Mouse (Mus musculus) erythroblast, adult 5-6 weeks (primary cell): ENCODE results near the gene Arhgap10. TPM values are rescaled to one million over a fixed set of nuclear protein-coding genes. Genes with fewer than 3 reads are reported as not detected.

Experiments used
- ATAC-seq: replicated peaks from 2 replicates; pipeline ENCODE4 v1.8.0; 2016; ENCODE audit warnings: moderate number of reproducible peaks, mild to moderate bottlenecking, moderate TSS enrichment, inconsistent platforms; ENCODE audit not compliant: poor library complexity, low FRiP score, severe bottlenecking
- total RNA-seq, 2 experiments: library from RNA; stranded (forward) in 1 of 2; stranded (reverse) in 1 of 2; fragments of 150-400 nt in 1 of 2; fragments of 200-764, 138-1000 nt in 1 of 2; gene quantifications; 2 replicates each; pipeline versions ENCODE4 v1.2.3 to v1.2.4; 2015 to 2017; ENCODE audit warnings: low replicate concordance in 2 of 2

The Arhgap10 gene
- total RNA-seq, 2 experiments from 2014 or later: 2.1 to 3.2 TPM

- no peak for ATAC-seq
These were observed 28.5 kb downstream of the Arhgap10 start for GRCm38 (mm10) chr8:77489235-77489634.

DNA sequence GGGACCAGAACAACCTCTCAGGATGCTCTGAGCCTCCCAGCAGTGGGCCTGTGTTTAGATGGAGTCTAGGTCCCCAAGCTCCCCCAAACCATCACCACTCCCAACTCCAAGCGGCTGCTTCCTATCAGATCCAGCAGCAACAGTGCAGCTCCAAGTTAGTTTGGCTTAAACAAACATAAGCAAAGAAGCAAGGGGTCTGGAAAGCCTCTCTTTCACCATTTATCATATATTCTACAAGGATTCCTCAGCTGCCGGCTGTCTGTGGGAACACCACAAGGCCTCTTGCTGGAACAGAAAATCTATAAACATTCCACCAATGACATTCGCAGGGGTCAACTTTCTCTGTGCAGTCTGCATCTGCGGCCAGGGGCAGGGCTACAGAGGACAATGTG lies 29.5 kb downstream of the Arhgap10 start:
- no peak for ATAC-seq

- ATAC-seq: no peak
These were observed 30.1 kb downstream of the Arhgap10 start for GRCm38 (mm10) chr8:77487590-77488214.

- ATAC-seq: no peak
These were observed 31.0 kb downstream of the Arhgap10 start for GRCm38 (mm10) chr8:77486749-77487148.

- no peak for ATAC-seq
These were observed 32.9 kb downstream of the Arhgap10 start for GRCm38 (mm10) chr8:77484817-77485216.

DNA sequence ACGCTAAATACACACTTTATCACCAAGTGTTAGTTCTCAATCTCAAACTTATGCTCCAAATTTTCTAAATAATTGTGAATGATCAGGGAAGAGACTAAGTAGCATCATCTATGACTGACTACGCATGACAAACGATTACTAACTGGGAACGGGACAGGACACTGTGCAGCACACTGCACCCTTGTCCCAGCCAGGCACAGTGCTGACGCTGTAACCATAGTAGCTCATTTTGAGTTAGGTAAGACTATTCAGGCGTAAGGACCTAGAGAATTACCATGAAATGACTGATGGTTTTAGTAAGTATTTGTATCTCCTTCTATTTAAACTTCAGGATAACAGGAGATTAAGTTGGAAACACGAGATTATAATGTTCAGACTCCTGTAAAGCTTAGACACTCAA lies 33.5 kb downstream of the Arhgap10 start:
- no peak for ATAC-seq

DNA sequence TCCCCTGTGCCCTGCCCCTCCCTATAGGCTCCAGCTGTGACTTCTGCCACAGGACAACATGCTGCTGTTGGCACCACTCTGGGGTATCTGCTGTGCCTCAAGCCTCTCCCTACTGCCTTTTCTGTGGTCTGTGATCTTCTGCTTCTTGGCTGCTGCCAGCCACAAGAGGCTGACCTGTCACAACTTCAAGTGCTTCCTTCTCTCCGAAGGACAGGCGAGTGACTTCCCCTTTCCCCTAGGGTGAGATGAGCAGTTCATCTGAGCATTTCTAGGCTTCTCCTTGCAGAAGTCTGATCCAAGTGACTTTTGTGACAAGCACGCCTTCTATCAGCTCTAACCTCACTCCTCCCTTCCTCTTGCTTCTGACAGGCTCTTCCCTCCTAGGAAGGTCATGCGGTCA lies 34.1 kb downstream of the Arhgap10 start:
- no peak for ATAC-seq

DNA sequence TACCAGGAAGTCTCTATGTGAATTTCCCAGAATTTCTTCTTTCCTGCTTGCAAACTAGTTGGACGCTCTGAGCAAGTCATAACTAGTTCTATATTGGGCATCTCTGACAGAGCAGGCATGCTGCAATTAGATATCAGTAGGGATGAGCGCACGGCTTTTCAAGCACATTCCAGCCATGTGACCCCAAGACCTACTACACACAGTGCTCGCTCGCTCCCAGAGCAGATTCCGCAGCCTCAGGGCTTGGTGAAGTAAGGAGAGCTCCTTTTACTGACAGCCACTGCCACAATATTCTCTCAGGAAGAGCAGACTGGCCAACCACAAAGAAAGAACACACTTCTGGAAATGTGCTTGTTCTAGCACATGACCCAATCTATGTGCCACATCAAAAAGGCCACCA lies 36.0 kb downstream of the Arhgap10 start:
- ATAC-seq: no peak

DNA sequence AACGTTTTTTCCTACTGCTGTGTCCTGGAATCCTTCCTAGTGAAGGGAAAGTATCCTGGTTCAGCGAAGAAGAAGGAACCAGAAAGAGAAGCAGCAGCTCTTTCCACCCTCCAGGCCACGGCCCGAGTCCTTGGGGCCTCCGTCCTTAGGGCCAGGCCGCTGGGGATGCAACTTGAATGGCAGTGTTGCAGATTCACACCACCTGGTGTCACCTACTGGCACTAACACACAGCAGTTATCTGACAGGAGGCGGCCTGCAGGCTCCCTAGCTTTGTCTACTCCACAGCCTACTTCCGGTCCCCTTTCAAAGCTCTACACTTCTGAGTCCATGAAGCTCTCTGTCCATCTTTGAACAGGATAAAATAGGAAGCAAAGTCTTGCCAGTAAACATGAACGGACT lies 37.8 kb downstream of the Arhgap10 start:
- no peak for ATAC-seq

DNA sequence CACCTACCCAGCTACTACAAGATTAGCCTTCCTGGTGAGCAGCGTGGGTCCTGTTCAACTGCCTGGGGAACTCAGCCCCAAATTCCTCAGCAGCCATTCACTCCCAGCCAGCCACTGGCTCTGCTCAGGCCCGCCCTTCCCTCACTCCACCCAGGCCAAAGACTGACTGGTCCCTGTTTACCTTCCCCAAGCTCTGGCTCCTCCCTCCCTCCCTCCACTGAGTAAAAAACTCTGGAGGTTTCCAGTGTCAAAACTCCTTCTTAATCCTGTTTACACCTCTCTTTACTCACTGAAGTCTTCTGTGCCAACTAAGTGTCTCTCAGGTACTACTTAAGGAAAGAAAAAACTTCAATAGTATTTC lies 38.9 kb downstream of the Arhgap10 start:
- no peak for ATAC-seq

- no peak for ATAC-seq
These were observed 39.4 kb downstream of the Arhgap10 start for GRCm38 (mm10) chr8:77478155-77478912.

GRCm38 (mm10) chr8:77477684-77478083 lies 40.1 kb downstream of the Arhgap10 start:
- no peak for ATAC-seq

DNA sequence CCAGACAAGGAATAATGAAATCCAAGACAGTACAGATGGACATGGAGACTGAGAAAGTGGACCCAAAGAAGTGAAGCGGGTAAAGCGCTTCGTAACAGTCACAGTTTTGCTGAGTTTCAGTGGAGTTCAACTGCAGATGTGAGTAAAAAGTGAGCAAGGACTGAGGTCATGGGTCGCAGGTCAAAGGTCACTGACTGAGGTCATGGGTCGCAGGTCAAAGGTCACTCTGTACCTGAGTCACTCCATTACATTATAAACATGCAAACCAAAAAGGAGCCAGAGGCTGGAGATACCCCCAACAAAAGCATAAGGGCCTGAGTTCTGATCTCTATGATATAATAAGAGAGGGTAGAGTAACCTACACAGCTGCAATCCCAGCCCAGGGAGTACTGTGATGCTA lies 43.1 kb downstream of the Arhgap10 start:
- no peak for ATAC-seq

- no peak for ATAC-seq
These were observed 44.0 kb downstream of the Arhgap10 start for GRCm38 (mm10) chr8:77473773-77474172.

GRCm38 (mm10) chr8:77473373-77473772 lies 44.4 kb downstream of the Arhgap10 start:
- ATAC-seq: no peak

DNA sequence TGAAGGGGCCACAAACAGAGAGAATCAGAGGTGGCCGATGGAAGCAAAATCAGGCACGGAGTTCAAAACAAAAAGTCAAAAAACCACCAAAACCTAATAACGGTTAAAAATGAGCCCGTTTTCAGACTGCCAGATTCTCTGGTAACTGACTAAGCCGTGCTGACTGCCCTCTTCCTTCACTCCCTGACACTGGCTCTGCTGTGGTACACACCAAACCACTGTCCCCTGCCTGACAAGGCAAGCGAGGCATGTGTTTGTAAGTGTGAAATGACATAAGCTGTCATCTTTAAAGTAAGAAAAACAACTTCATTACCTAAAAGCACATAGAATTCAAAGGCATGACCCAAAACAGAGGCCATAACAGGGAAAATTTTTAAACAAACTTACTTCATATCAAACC lies 56.4 kb downstream of the Arhgap10 start:
- no peak for ATAC-seq

- no peak for ATAC-seq
These were observed 57.4 kb downstream of the Arhgap10 start for GRCm38 (mm10) chr8:77460363-77460762.

- no peak for ATAC-seq
These were observed 58.1 kb downstream of the Arhgap10 start for GRCm38 (mm10) chr8:77459696-77460095.

GRCm38 (mm10) chr8:77458575-77458974 lies 59.2 kb downstream of the Arhgap10 start:
- ATAC-seq: no peak

GRCm38 (mm10) chr8:77456263-77456662 lies 61.5 kb downstream of the Arhgap10 start:
- ATAC-seq: no peak

DNA sequence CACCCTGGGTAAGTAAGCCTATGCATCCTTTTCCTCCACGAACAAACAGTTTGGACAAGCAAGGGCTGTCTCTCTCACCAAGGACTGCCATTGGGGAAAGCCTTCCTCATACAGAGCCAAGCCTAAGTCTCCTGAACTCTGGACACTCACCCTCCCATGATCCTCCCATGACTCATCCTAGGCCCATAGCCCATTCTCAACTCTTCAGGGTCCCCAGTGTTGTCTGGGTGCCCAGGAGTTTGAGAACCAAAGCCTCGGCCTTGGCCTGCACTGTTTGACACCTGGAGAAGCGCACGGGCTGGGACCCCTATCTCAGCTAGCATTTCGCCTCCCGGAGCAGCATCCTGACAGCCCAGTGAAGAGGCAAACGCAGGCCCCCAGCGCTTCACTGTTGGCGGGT lies 63.9 kb downstream of the Arhgap10 start:
- ATAC-seq: no peak
